Mouse (Mus musculus): Measurements from ENCODE around the gene Alox5. TPM values are rescaled to one million over a fixed set of nuclear protein-coding genes. Genes with fewer than 3 reads are reported as not detected.

Alox5 gene
- total and polyA plus RNA-seq, 3 experiments, result 6.6 to 16.4 (median 14.3) TPM

DNA sequence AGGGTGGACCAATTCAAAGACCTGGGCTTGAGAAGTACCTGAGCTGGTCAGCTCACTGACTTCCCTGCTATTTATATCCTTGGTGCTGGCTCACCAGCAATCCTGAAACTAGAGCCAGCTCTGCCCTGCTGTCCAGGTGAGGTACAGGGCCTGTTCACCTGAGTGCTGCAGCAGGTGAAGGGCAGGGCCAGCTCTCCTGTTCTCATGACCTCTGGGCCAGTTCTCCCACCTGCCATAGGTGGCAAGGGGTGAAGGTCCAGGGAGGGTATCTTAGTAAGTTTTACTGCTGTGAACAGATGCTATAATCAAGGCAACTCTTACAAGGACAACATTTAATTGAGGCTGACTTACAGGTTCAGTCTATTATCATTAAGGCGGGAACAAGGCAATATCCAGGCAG is 91.2 kb downstream of the Alox5 start:
- H3K27me3 ChIP-seq (ENCODE audit: control insufficient read depth, insufficient read depth, low read length), result no peaks in the 10 kb centered on the region
- WGBS, result 95% methylated on average over 1 of the region's 1 CpGs
- intact Hi-C loops (cut with DNase I), result no loop called here
- DNase-seq, result no peak
- H3K4me3 ChIP-seq, result no peak overlapping the region
- no peak overlapping the region for H3K27ac ChIP-seq
- peaks cover 1% of the 10 kb centered on the region for H3K4me1 ChIP-seq (ENCODE audit: control insufficient read depth, insufficient read depth, low read length)
- no peaks in the 10 kb centered on the region for H3K36me3 ChIP-seq (ENCODE audit: control insufficient read depth, insufficient read depth, low read length)
- TF ChIP-seq POLR2A (IDR thresholded peaks at IDR 0.05; ENCODE audit: insufficient read depth, low read depth, low read length), result no peak
- TF ChIP-seq CTCF (IDR thresholded peaks at IDR 0.05), result no peak
- TF ChIP-seq EP300 (IDR thresholded peaks at IDR 0.05; ENCODE audit: insufficient read depth, low read depth, low read length), result no peak
- no peak overlapping the region for H3K9ac ChIP-seq (ENCODE audit: low read depth, low read length)
- 0 out of 2 replicates have a peak, but pooled peaks cover 2% of the 10 kb centered on the region for H3K79me2 ChIP-seq (replicated peaks; ENCODE audit: control insufficient read depth, insufficient read depth, low read length)

DNA sequence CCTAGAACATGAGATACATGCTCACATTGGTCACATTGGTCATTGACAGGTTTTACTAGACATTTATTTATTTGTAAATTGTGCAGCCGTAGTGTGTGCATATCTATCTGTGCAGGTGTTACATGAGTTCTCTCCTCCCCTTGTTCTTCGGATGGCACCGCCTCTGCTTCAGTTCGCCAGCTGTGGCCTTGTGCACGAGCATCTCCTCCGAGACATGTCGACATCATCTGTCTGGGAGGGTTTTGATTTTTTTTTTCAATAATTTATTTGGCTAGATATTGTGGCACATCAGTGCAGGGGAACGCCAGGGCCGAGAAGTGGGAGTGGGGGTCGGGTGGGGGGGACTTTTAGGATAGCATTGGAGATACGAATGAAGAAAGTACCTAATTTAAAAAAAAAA is 93.0 kb downstream of the Alox5 start:
- TF ChIP-seq CTCF (IDR thresholded peaks at IDR 0.05) (no peak), POLR2A (IDR thresholded peaks at IDR 0.05; ENCODE audit: insufficient read depth, low read depth, low read length) (no peak), EP300 (IDR thresholded peaks at IDR 0.05; ENCODE audit: insufficient read depth, low read depth, low read length) (no peak)
- H3K36me3 ChIP-seq (ENCODE audit: control insufficient read depth, insufficient read depth, low read length), result no peaks in the 10 kb centered on the region
- 0 out of 2 replicates have a peak, but pooled peaks cover 2% of the 10 kb centered on the region for H3K79me2 ChIP-seq (replicated peaks; ENCODE audit: control insufficient read depth, insufficient read depth, low read length)
- no peaks in the 10 kb centered on the region for H3K27me3 ChIP-seq (ENCODE audit: control insufficient read depth, insufficient read depth, low read length)
- intact Hi-C loops (cut with DNase I), result no loop called here
- no peak for DNase-seq
- no peak overlapping the region for H3K27ac ChIP-seq
- 75% methylated on average over 11 of the region's 11 CpGs for WGBS
- H3K4me3 ChIP-seq, result no peak overlapping the region
- peaks cover under 1% of the 10 kb centered on the region for H3K4me1 ChIP-seq (ENCODE audit: control insufficient read depth, insufficient read depth, low read length)
- no peak overlapping the region for H3K9ac ChIP-seq (ENCODE audit: low read depth, low read length)

DNA sequence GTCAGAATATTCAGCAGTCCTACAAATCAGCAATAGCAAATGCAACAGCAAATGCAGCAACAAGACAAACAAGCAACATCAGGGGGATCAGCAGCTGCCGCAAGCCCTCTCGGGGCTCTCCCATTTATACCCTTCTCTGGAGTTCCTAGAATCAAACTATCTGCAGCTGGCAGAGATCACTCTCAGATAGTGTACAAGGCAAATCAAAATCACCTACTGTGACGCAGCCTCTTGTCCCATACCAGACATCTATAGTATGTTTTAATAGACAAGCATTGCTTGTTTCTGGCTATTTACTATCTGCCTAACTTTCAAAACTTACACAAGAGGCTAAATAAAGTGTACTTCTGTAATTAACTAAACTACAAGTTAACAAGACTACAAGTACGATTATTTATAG is 99.0 kb downstream of the Alox5 start:
- WGBS, result 92% methylated on average over 4 of the region's 4 CpGs
- Histone ChIP-seq H3K79me2 (replicated peaks; ENCODE audit: control insufficient read depth, insufficient read depth, low read length) (0 out of 2 replicates have a peak, but pooled peaks cover 2% of the 10 kb centered on the region), H3K27ac (no peak overlapping the region), H3K9ac (ENCODE audit: low read depth, low read length) (no peak overlapping the region), H3K4me1 (ENCODE audit: control insufficient read depth, insufficient read depth, low read length) (0 out of 2 replicates have a peak, but pooled peaks cover 2% of the 10 kb centered on the region), H3K27me3 (ENCODE audit: control insufficient read depth, insufficient read depth, low read length) (no peaks in the 10 kb centered on the region), H3K4me3 (no peak overlapping the region), H3K36me3 (ENCODE audit: control insufficient read depth, insufficient read depth, low read length) (no peaks in the 10 kb centered on the region)
- intact Hi-C loops (cut with DNase I), result no loop called here
- TF ChIP-seq POLR2A (IDR thresholded peaks at IDR 0.05; ENCODE audit: insufficient read depth, low read depth, low read length), result no peak
- no peak for TF ChIP-seq EP300 (IDR thresholded peaks at IDR 0.05; ENCODE audit: insufficient read depth, low read depth, low read length)
- TF ChIP-seq CTCF (IDR thresholded peaks at IDR 0.05), result no peak
- no peak for DNase-seq

DNA sequence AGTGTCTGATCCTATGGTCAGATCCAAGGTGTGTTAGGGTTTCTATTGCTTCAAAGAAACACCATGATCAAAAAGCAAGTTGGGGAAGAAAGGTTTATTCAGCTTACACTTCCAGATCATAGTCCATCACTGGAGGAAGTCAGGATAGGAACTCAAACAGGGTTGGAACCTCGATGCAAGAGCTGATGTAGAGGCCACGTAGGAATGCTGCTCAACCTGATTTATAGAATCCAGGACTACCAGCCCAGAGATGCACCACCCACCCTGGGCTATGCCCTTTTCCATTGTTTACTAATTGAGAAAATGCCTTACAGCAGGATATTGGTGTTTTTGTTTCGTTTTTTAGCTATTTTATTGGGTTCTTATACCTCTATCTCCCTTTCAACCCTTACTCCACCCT is 99.5 kb downstream of the Alox5 start:
- H3K27me3 ChIP-seq (ENCODE audit: control insufficient read depth, insufficient read depth, low read length), result no peaks in the 10 kb centered on the region
- H3K79me2 ChIP-seq (replicated peaks; ENCODE audit: control insufficient read depth, insufficient read depth, low read length), result 0 out of 2 replicates have a peak, but pooled peaks cover 2% of the 10 kb centered on the region
- no peak for DNase-seq
- intact Hi-C loops (cut with DNase I), result no loop called here
- TF ChIP-seq POLR2A (IDR thresholded peaks at IDR 0.05; ENCODE audit: insufficient read depth, low read depth, low read length) (no peak), EP300 (IDR thresholded peaks at IDR 0.05; ENCODE audit: insufficient read depth, low read depth, low read length) (no peak), CTCF (IDR thresholded peaks at IDR 0.05) (no peak)
- H3K36me3 ChIP-seq (ENCODE audit: control insufficient read depth, insufficient read depth, low read length), result no peaks in the 10 kb centered on the region
- no peak overlapping the region for H3K4me3 ChIP-seq
- H3K9ac ChIP-seq (ENCODE audit: low read depth, low read length), result no peak overlapping the region
- H3K27ac ChIP-seq, result no peak overlapping the region
- WGBS, result 89% methylated on average over 3 of the region's 3 CpGs
- 0 out of 2 replicates have a peak, but pooled peaks cover 2% of the 10 kb centered on the region for H3K4me1 ChIP-seq (ENCODE audit: control insufficient read depth, insufficient read depth, low read length)

Other genes with a start within 250 kb of the Alox5 start
- gene Zfand4, start 197.0 kb downstream of the Alox5 start, total RNA-seq (2021), result 1 to 10 TPM; 3.2 to 4.0 TPM
- gene Zfand4, start 197.0 kb downstream of the Alox5 start, polyA plus RNA-seq (2012; rRNA removed), result 1.8 and 2.9 TPM in 2 replicates
- gene March8, start 123.2 kb downstream of the Alox5 start, total RNA-seq (2021), result 10 to 100 TPM; 38.4 to 43.9 TPM
- gene March8, start 123.2 kb downstream of the Alox5 start, polyA plus RNA-seq (2012; rRNA removed), result 27.8 and 46.2 TPM in 2 replicates
- not detected for gene Olfr211, start 27.9 kb upstream of the Alox5 start, total RNA-seq (2021)
- gene Olfr211, start 27.9 kb upstream of the Alox5 start, polyA plus RNA-seq (2012; rRNA removed), result not detected in 2 replicates
- gene Olfr212, start 45.3 kb upstream of the Alox5 start, total RNA-seq (2021), result not detected
- gene Olfr212, start 45.3 kb upstream of the Alox5 start, polyA plus RNA-seq (2012; rRNA removed), result not detected in 2 replicates
- gene Olfr213, start 77.3 kb upstream of the Alox5 start, total RNA-seq (2021), result not detected
- gene Olfr213, start 77.3 kb upstream of the Alox5 start, polyA plus RNA-seq (2012; rRNA removed), result not detected in 2 replicates
- 1 to 10 TPM; 1.3 to 2.3 TPM for gene Gm5580, start 90.0 kb upstream of the Alox5 start, total RNA-seq (2021)
- 0.12 TPM in 1 of 2 replicates, not detected in the other for gene Gm5580, start 90.0 kb upstream of the Alox5 start, polyA plus RNA-seq (2012; rRNA removed)
- not detected for gene Olfr214, start 93.1 kb upstream of the Alox5 start, total RNA-seq (2021)
- gene Olfr214, start 93.1 kb upstream of the Alox5 start, polyA plus RNA-seq (2012; rRNA removed), result not detected in 2 replicates
- not detected for gene Olfr215, start 123.0 kb upstream of the Alox5 start, total RNA-seq (2021)
- gene Olfr215, start 123.0 kb upstream of the Alox5 start, polyA plus RNA-seq (2012; rRNA removed), result not detected in 2 replicates
- gene Zfp422, start 167.8 kb upstream of the Alox5 start, total RNA-seq (2021), result 10 to 100 TPM; 14.8 to 19.2 TPM
- 13.1 and 27.8 TPM in 2 replicates for gene Zfp422, start 167.8 kb upstream of the Alox5 start, polyA plus RNA-seq (2012; rRNA removed)
- 10 to 100 TPM; 53.5 to 86.1 TPM for gene Depp1, start 189.4 kb upstream of the Alox5 start, total RNA-seq (2021)
- 32.7 and 53.0 TPM in 2 replicates for gene Depp1, start 189.4 kb upstream of the Alox5 start, polyA plus RNA-seq (2012; rRNA removed)
- 1 to 10 TPM; 5.8 TPM for gene Rassf4, start 212.8 kb upstream of the Alox5 start, total RNA-seq (2021)
- gene Rassf4, start 212.8 kb upstream of the Alox5 start, polyA plus RNA-seq (2012; rRNA removed), result 6.4 and 8.9 TPM in 2 replicates